In genomic region chr9:104063244-104063961, GRCm38 (mm10) we compare ENCODE assay signal across 8 mouse cellular contexts. TPM values are rescaled to one million over a fixed set of nuclear protein-coding genes. Genes with fewer than 3 reads are reported as not detected.
A peak's percentile ranks its signal among the peaks of the same experiment; 100 is the strongest.
DNase-seq lines count a peak whose midpoint lies in the region; ATAC-seq and TF ChIP-seq lines count a peak whose summit lies in the region.

TSS of gene Acad11 (plus strand) at chr9:104063377.

- TF ChIP-seq CTCF in G1E (IDR thresholded peaks at IDR 0.05; ENCODE audit: low read depth, low read length): no peak
- no peak for TF ChIP-seq CTCF in forebrain, postnatal 0 days (IDR thresholded peaks at IDR 0.05; ENCODE audit: low read depth)

- peak; percentile 89 for DNase-seq in G1E (ENCODE audit: low spot score)
- peak; percentile 82 to 91 for DNase-seq in cerebellum, adult 18-20 months
- peak; percentile 97 for DNase-seq in forebrain, postnatal 0 days
- DNase-seq in heart, postnatal 4 days: peak; percentile 88
- DNase-seq in layer of hippocampus, adult 8-10 months (ENCODE audit: low spot score in 2 of 2): peak; percentile 76 to 89
- peak; percentile 65 for DNase-seq in ovary, adult 18-20 months (ENCODE audit: low spot score)
- DNase-seq in thymus, postnatal 0 days (ENCODE audit: low spot score): peak; percentile 90

- peaks cover 28% of the 10 kb centered on the region for H3K36me3 ChIP-seq in G1E (replicated peaks)
- peaks cover 3% of the 10 kb centered on the region; the same call in 1 of the 2 replicates for H3K36me3 ChIP-seq in forebrain, postnatal 0 days (ENCODE audit: insufficient read depth)
- H3K36me3 ChIP-seq in lung, embryonic 15.5 days: peaks cover 15% of the 10 kb centered on the region

- H3K27me3 ChIP-seq in G1E (ENCODE audit: insufficient read depth, low read length): no peaks in the 10 kb centered on the region
- no peaks in the 10 kb centered on the region for H3K27me3 ChIP-seq in forebrain, postnatal 0 days (ENCODE audit: insufficient read depth, low read length)
- no peaks in the 10 kb centered on the region for H3K27me3 ChIP-seq in lung, embryonic 15.5 days

- peak within 1 kb of the TSS; percentile 83 for H3K9ac ChIP-seq in forebrain, postnatal 0 days
- H3K9ac ChIP-seq in lung, embryonic 15.5 days: peak within 1 kb of the TSS; percentile 86

- peak within 1 kb of the TSS; percentile 88 for H3K4me2 ChIP-seq in forebrain, postnatal 0 days (ENCODE audit: low read depth)
- peak within 1 kb of the TSS; percentile 89 for H3K4me2 ChIP-seq in lung, embryonic 15.5 days

- peaks cover 21% of the 10 kb centered on the region for H3K4me1 ChIP-seq in G1E (ENCODE audit: insufficient read depth, low read depth, low read length)
- H3K4me1 ChIP-seq in forebrain, postnatal 0 days (ENCODE audit: insufficient read depth): peaks cover 13% of the 10 kb centered on the region
- peaks cover 18% of the 10 kb centered on the region for H3K4me1 ChIP-seq in lung, embryonic 15.5 days

- WGBS in forebrain, postnatal 0 days: under 1% methylated on average over 28 of the region's 30 CpGs
- WGBS in lung, embryonic 15.5 days: 0% methylated on average over 30 of the region's 30 CpGs

- no peaks in the 10 kb centered on the region for H3K9me3 ChIP-seq in G1E (replicated peaks)
- H3K9me3 ChIP-seq in forebrain, postnatal 0 days (ENCODE audit: low read length): no peaks in the 10 kb centered on the region
- no peaks in the 10 kb centered on the region for H3K9me3 ChIP-seq in lung, embryonic 15.5 days

- H3K27ac ChIP-seq in forebrain, postnatal 0 days (ENCODE audit: low read depth, low read length): peak within 1 kb of the TSS; percentile 77
- peak within 1 kb of the TSS; percentile 76 for H3K27ac ChIP-seq in lung, embryonic 15.5 days

- peak within 1 kb of the TSS; percentile 97 for H3K4me3 ChIP-seq in G1E (ENCODE audit: low read depth, low read length)
- peak within 1 kb of the TSS; percentile 99 for H3K4me3 ChIP-seq in forebrain, postnatal 0 days (ENCODE audit: low read depth, low read length)
- H3K4me3 ChIP-seq in lung, embryonic 15.5 days: peak within 1 kb of the TSS; percentile 99

- peak; percentile 85 for ATAC-seq in G1E (ENCODE audit: extremely low read depth, insufficient number of reproducible peaks, low FRiP score, poor library complexity, severe bottlenecking)
- peak; percentile 97 for ATAC-seq in forebrain, postnatal 0 days
- peak; percentile 96 for ATAC-seq in lung, embryonic 15.5 days (ENCODE audit: borderline replicate concordance, extremely low read depth, low FRiP score, low TSS enrichment)

RNA-seq across cellular contexts. Expression of gene Acad11, which starts in this region (rescaled TPM):
- total RNA-seq in G1E (2014; fragmentation: Nextera tagmentation): 32.5 TPM in 2 replicates
- total RNA-seq in G1E (2017): 24.0 and 26.4 TPM in 2 replicates
- polyA plus RNA-seq in G1E (2012): 4.5 and 9.8 TPM in 2 replicates
- total RNA-seq in forebrain, postnatal 0 days (2014; rRNA removed): 6.5 and 11.0 TPM in 2 replicates
- 4.5 and 4.7 TPM in 2 replicates for polyA plus RNA-seq in forebrain, postnatal 0 days (2015; fragmentation: Nextera tagmentation; extraction: Ambion mirVana)
- total RNA-seq in heart, postnatal 4 days (2021): 10 to 100 TPM; 19.9 to 20.9 TPM
- total RNA-seq in layer of hippocampus, adult 8-10 months (2022): 10 to 100 TPM; 22.8 to 25.0 (median 22.9) TPM
- polyA plus RNA-seq in lung, embryonic 15.5 days (2015; fragmentation: Nextera tagmentation; extraction: Ambion mirVana): 9.0 and 10.8 TPM in 2 replicates
- 13.8 and 14.7 TPM in 2 replicates for polyA plus RNA-seq in thymus, postnatal 0 days (2015; fragmentation: Nextera tagmentation; extraction: Ambion mirVana)

Comparison
In these comparisons a context has a peak if more than half of its experiments do, and no peak if none do; other contexts are left out.
1. Peak in every context shown above with its lines: DNase-seq, ATAC-seq, H3K4me3 ChIP-seq and H3K27ac ChIP-seq.